Mouse (Mus musculus): ENCODE results near the gene Asf1b. TPM values are rescaled to one million over a fixed set of nuclear protein-coding genes. Genes with fewer than 3 reads are reported as not detected.
"Not testable (repeated sequence)": the region's sequence is repeated elsewhere in the genome, so short reads cannot be mapped to it uniquely, and the experiment has no call there.

The Asf1b gene
- polyA plus RNA-seq, 1 experiment from 2014 or later: 94.0 TPM

- ATAC-seq (replicated peaks; ENCODE audit: low FRiP score): no peak
- Histone ChIP-seq H3K9ac (ENCODE audit: low read length) (no peak overlapping the region), H3K4me1 (replicated peaks; ENCODE audit: control insufficient read depth, insufficient read depth, low read length) (peaks cover 21% of the 10 kb centered on the region), H3K27ac (ENCODE audit: low read depth, low read length) (no peak overlapping the region), H3K27me3 (ENCODE audit: control insufficient read depth, insufficient read depth, low read length) (peaks cover 26% of the 10 kb centered on the region), H3K4me2 (ENCODE audit: low read depth, low read length, severe bottlenecking) (no peak overlapping the region), H3K4me3 (ENCODE audit: low read depth, low read length) (no peak overlapping the region), H3K9me3 (ENCODE audit: control insufficient read depth, low read length) (no peaks in the 10 kb centered on the region), H3K36me3 (ENCODE audit: control insufficient read depth, insufficient read depth, low read length) (no peaks in the 10 kb centered on the region; the same call in 1 of the 2 replicates)
- 90% methylated on average over 2 of the region's 2 CpGs for WGBS
- DNase-seq (ENCODE audit: low spot score): no peak
Observed at GRCm38 (mm10) chr8:83999825-84000224, 44.5 kb downstream of the Asf1b start.

- Histone ChIP-seq H3K4me2 (ENCODE audit: low read depth, low read length, severe bottlenecking) (0 out of 2 replicates have a peak within 1 kb of the TSS, but pooled peaks have one; percentile 26), H3K4me1 (replicated peaks; ENCODE audit: control insufficient read depth, insufficient read depth, low read length) (peaks cover 18% of the 10 kb centered on the region), H3K4me3 (ENCODE audit: low read depth, low read length) (0 out of 2 replicates have a peak within 1 kb of the TSS, but pooled peaks have one; percentile 7), H3K36me3 (ENCODE audit: control insufficient read depth, insufficient read depth, low read length) (no peaks in the 10 kb centered on the region; the same call in 1 of the 2 replicates), H3K27ac (ENCODE audit: low read depth, low read length) (no peak within 1 kb of the TSS), H3K27me3 (ENCODE audit: control insufficient read depth, insufficient read depth, low read length) (peaks cover 26% of the 10 kb centered on the region), H3K9ac (ENCODE audit: low read length) (no peak within 1 kb of the TSS), H3K9me3 (ENCODE audit: control insufficient read depth, low read length) (no peaks in the 10 kb centered on the region)
- ATAC-seq (replicated peaks; ENCODE audit: low FRiP score) (no peak), DNase-seq (ENCODE audit: low spot score) (peak; percentile 69)
- 14% methylated on average over 61 of the region's 61 CpGs for WGBS
Observed at GRCm38 (mm10) chr8:84001281-84002000, 46.1 kb downstream of the Asf1b start, which contains the start of gene 1700067K01Rik. Gene 1700067K01Rik, plus strand, starts transcription at chr8:84001502.

GRCm38 (mm10) chr8:84002957-84003611 is 47.8 kb downstream of the Asf1b start:
- Histone ChIP-seq H3K4me2 (ENCODE audit: low read depth, low read length, severe bottlenecking) (no peak overlapping the region), H3K27ac (ENCODE audit: low read depth, low read length) (no peak overlapping the region), H3K9me3 (ENCODE audit: control insufficient read depth, low read length) (no peaks in the 10 kb centered on the region), H3K36me3 (ENCODE audit: control insufficient read depth, insufficient read depth, low read length) (no peaks in the 10 kb centered on the region; the same call in 1 of the 2 replicates), H3K4me3 (ENCODE audit: low read depth, low read length) (no peak overlapping the region), H3K4me1 (replicated peaks; ENCODE audit: control insufficient read depth, insufficient read depth, low read length) (peaks cover 18% of the 10 kb centered on the region), H3K27me3 (ENCODE audit: control insufficient read depth, insufficient read depth, low read length) (peaks cover 26% of the 10 kb centered on the region), H3K9ac (ENCODE audit: low read length) (no peak overlapping the region)
- 52% methylated on average over 12 of the region's 12 CpGs for WGBS
- no peak for ATAC-seq (replicated peaks; ENCODE audit: low FRiP score)
- no peak for DNase-seq (ENCODE audit: low spot score)

DNA sequence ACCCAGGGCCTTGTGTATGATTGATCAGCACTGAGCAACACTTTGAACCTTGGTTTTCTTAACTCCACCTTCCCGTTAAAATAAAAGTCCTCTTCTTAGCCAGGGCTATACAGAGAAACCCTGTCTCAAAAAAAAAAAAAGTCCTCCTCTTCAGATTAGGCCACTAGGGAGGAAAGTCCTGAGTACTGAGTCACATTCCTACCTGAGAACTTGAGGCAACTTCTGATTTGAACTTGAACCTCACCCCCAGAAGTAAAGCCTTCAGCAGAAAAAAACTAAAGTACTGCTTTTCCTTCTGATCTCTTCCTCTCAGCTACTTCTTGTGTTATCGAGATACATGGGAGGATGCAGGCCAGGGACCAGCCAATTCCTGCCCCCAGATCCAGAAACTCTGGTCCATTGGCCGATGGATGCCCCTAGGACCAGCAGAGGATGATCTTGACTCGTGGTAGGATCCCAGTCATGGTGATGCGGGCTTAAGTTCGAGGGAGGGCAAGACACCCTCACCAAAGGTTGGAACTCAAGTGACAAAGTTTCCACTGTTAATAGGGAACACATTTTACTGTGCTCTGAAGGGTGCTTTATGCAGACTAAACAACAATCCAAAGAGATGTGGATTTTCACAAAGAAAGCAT is 48.4 kb downstream of the Asf1b start:
- no peaks in the 10 kb centered on the region for H3K9me3 ChIP-seq (ENCODE audit: control insufficient read depth, low read length)
- H3K36me3 ChIP-seq (ENCODE audit: control insufficient read depth, insufficient read depth, low read length): no peaks in the 10 kb centered on the region; the same call in 1 of the 2 replicates
- ATAC-seq (replicated peaks; ENCODE audit: low FRiP score) (no peak), DNase-seq (ENCODE audit: low spot score) (no peak)
- H3K9ac ChIP-seq (ENCODE audit: low read length): no peak overlapping the region
- no peak overlapping the region for H3K4me3 ChIP-seq (ENCODE audit: low read depth, low read length)
- H3K4me1 ChIP-seq (replicated peaks; ENCODE audit: control insufficient read depth, insufficient read depth, low read length): peaks cover 18% of the 10 kb centered on the region
- WGBS: 71% methylated on average over 6 of the region's 6 CpGs
- no peak overlapping the region for H3K27ac ChIP-seq (ENCODE audit: low read depth, low read length)
- peaks cover 26% of the 10 kb centered on the region for H3K27me3 ChIP-seq (ENCODE audit: control insufficient read depth, insufficient read depth, low read length)
- peak overlapping the region; percentile 82 for H3K4me2 ChIP-seq (ENCODE audit: low read depth, low read length, severe bottlenecking)

DNA sequence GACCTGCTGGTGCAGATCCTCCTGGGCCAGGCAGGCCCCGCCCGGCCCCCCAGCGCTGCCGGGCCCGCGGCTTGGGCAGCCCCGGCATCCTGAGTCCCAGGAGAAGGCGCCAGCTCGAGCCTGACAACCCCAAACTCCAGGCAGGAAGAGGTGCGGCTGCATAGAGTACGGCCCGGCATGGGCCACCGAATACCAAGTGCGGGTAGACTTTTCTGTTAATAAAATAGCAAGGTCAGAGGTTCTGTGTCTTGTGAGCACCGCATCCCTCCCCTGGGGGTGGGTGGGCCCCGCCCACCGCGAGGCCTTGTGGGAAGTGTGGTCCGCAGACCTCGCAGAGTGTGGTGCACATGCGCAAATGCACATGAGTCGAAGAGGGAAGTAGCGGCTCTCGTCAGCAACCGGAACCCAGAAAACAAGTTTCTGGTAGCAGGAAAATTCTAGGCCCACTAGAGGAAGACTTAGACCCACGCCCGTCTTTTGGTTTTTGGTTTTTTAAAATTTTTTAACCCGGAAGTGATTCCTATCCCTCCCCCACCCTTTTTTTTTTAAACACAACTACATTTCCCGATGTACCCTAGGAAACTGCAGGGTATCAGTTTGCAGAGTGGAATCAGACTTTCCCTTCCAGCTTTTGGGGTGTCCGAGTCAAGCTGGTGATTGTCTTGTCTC is 49.4 kb downstream of the Asf1b start:
- DNase-seq (ENCODE audit: low spot score) (peak; percentile 93), ATAC-seq (replicated peaks; ENCODE audit: low FRiP score) (peak; percentile 87)
- Histone ChIP-seq H3K4me1 (replicated peaks; ENCODE audit: control insufficient read depth, insufficient read depth, low read length) (peaks cover 11% of the 10 kb centered on the region), H3K27ac (ENCODE audit: low read depth, low read length) (peak overlapping the region; percentile 46; the same call in 1 of the 2 replicates), H3K9ac (ENCODE audit: low read length) (peak overlapping the region; percentile 63), H3K9me3 (ENCODE audit: control insufficient read depth, low read length) (no peaks in the 10 kb centered on the region), H3K36me3 (ENCODE audit: control insufficient read depth, insufficient read depth, low read length) (no peaks in the 10 kb centered on the region; the same call in 1 of the 2 replicates), H3K4me3 (ENCODE audit: low read depth, low read length) (peak overlapping the region; percentile 48), H3K4me2 (ENCODE audit: low read depth, low read length, severe bottlenecking) (peak overlapping the region; percentile 82), H3K27me3 (ENCODE audit: control insufficient read depth, insufficient read depth, low read length) (peaks cover 25% of the 10 kb centered on the region)
- 1% methylated on average over 30 of the region's 30 CpGs for WGBS

DNA sequence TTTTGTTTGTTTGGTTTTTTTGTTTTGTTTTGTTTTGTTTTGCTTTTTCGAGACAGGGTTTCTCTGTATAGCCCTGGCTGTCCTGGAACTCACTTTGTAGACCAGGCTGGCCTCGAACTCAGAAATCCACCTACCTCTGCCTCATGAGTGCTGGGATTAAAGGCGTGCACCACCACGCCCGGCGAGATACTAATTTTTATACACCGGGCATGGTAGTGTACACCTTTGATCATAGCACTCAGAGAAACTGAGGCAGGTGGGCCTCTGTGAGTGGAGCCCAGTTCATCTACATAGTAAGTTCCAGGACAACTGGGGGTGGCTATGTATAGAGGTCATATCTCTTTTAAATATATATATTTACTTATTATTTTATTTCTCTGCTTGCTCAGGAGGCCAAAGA is 50.2 kb downstream of the Asf1b start:
- not testable (repeated sequence) for H3K9me3 ChIP-seq (ENCODE audit: control insufficient read depth, low read length); DNase-seq (ENCODE audit: low spot score); H3K4me2 ChIP-seq (ENCODE audit: low read depth, low read length, severe bottlenecking); H3K9ac ChIP-seq (ENCODE audit: low read length); H3K4me3 ChIP-seq (ENCODE audit: low read depth, low read length); H3K36me3 ChIP-seq (ENCODE audit: control insufficient read depth, insufficient read depth, low read length); ATAC-seq (replicated peaks; ENCODE audit: low FRiP score); H3K27ac ChIP-seq (ENCODE audit: low read depth, low read length)
- Histone ChIP-seq H3K27me3 (ENCODE audit: control insufficient read depth, insufficient read depth, low read length) (peaks cover 24% of the 10 kb centered on the region), H3K4me1 (replicated peaks; ENCODE audit: control insufficient read depth, insufficient read depth, low read length) (peaks cover 12% of the 10 kb centered on the region)
- WGBS: 91% methylated on average over 7 of the region's 7 CpGs

DNA sequence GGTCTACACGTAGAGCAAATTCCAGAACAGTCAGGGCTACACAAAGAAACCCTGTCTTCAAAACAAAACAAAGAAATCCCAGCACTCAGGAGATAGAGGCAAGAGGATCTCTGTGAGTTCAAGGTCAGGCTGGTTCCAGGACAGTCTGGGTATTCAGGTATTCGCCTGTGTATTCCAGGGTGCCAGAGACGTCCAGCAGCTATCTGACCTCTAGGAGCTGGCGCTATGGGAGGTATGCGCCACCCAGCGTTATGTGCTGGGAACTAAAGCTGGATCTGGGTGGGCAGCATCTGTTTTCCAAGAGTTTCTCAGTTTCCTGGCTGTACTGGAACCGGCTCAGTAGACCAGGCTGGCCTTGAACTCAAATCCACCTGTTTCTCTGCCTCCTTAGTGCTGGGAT is 53.1 kb downstream of the Asf1b start:
- H3K9me3 ChIP-seq (ENCODE audit: control insufficient read depth, low read length): no peaks in the 10 kb centered on the region
- peaks cover 19% of the 10 kb centered on the region for H3K4me1 ChIP-seq (replicated peaks; ENCODE audit: control insufficient read depth, insufficient read depth, low read length)
- no peaks in the 10 kb centered on the region for H3K36me3 ChIP-seq (ENCODE audit: control insufficient read depth, insufficient read depth, low read length)
- H3K9ac ChIP-seq (ENCODE audit: low read length): no peak overlapping the region
- DNase-seq (ENCODE audit: low spot score) (no peak), ATAC-seq (replicated peaks; ENCODE audit: low FRiP score) (no peak)
- H3K4me3 ChIP-seq (ENCODE audit: low read depth, low read length): no peak overlapping the region
- no peak overlapping the region for H3K4me2 ChIP-seq (ENCODE audit: low read depth, low read length, severe bottlenecking)
- H3K27me3 ChIP-seq (ENCODE audit: control insufficient read depth, insufficient read depth, low read length): peaks cover 34% of the 10 kb centered on the region
- WGBS: 31% methylated on average over 7 of the region's 7 CpGs
- H3K27ac ChIP-seq (ENCODE audit: low read depth, low read length): no peak overlapping the region

DNA sequence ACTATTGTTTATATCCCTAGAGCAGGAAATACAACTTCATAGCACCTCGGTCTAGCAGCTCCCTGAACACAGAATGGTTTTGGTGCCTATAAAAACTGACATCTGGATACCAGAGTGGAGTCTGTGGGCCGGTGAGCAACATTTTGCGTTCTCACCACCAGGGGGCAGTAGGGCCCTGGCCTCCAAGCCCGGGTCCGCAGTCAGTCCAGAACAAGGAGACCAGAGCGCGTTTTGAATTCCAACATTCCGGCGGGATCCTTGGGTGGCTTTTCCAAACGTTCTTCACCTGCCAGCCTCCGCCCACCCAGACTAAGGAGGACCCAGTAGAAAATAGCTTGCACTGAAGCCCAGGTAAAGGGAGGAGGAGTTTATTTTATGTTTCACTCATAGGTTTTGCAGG is 54.6 kb downstream of the Asf1b start:
- H3K27me3 ChIP-seq (ENCODE audit: control insufficient read depth, insufficient read depth, low read length): peaks cover 37% of the 10 kb centered on the region
- DNase-seq (ENCODE audit: low spot score): peak; percentile 93

More for the DNA sequence above, 54.6 kb downstream of the Asf1b start:
- H3K9me3 ChIP-seq (ENCODE audit: control insufficient read depth, low read length): no peaks in the 10 kb centered on the region
- WGBS: 2% methylated on average over 11 of the region's 11 CpGs
- H3K4me2 ChIP-seq (ENCODE audit: low read depth, low read length, severe bottlenecking): no peak overlapping the region
- H3K4me3 ChIP-seq (ENCODE audit: low read depth, low read length): no peak overlapping the region
- ATAC-seq (replicated peaks; ENCODE audit: low FRiP score): peak; percentile 60; the same call in 1 of the 2 replicates
- no peaks in the 10 kb centered on the region for H3K36me3 ChIP-seq (ENCODE audit: control insufficient read depth, insufficient read depth, low read length)
- H3K4me1 ChIP-seq (replicated peaks; ENCODE audit: control insufficient read depth, insufficient read depth, low read length): peaks cover 15% of the 10 kb centered on the region
- no peak overlapping the region for H3K27ac ChIP-seq (ENCODE audit: low read depth, low read length)
- H3K9ac ChIP-seq (ENCODE audit: low read length): no peak overlapping the region
